Mouse (Mus musculus) testis, adult 2 months (tissue): ENCODE measurements around the gene Ythdf2.

ENCODE experiments used
- CTCF ChIP-seq: fragments of 200-500 bp; IDR thresholded peaks from 2 replicates; pipeline ENCODE4 v1.5.1; 2012; ENCODE audit warnings: low read depth, mild to moderate bottlenecking, inconsistent platforms, low read length, moderate library complexity; ENCODE audit not compliant: control insufficient read depth, insufficient read depth, insufficient replicate concordance
- POLR2A ChIP-seq: fragments of 200-500 bp; IDR thresholded peaks from 2 replicates; pipeline ENCODE4 v1.6.1; 2012; ENCODE audit warnings: low read depth, mild to moderate bottlenecking, inconsistent platforms, low read length, moderate library complexity; ENCODE audit not compliant: control insufficient read depth

GRCm38 (mm10) chr4:132207280-132207679, 4.8 kb downstream of the Ythdf2 start:
- TF ChIP-seq POLR2A, result no peak
- no peak for TF ChIP-seq CTCF
